Mouse (Mus musculus): ENCODE results near the gene Olfm4.

Gene Olfm4

DNA sequence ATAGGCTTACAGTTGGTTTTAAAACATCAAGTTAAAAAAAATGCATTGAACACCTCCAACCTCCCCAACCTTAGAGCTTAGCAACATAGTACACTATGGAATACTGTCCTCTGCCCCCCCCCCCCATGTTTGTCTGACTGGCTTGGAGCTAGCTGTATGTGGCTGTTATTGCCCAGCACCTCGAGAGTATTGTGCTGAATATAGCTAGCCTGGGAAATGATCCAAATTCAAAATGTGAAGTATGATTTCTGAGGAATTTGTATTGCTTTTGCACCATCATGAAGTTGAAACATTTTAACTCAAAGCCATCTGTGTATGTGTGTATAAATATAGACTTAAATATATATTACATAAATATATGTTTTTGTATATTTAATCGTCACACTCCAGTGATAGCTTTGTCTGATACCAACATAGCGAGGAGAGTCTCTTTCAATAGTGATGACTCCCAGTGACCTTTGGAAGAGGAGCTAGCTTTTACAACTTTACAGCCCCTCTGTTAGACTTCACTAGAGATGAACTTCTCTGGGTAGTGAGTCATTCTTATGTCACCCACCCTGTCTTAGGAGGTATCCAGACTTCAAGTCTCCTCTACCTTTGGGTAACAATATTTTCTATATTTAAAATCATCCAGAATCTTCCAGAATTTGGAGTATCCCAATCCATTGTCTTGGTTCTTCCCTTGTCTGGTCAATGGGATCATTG, 45.6 kb downstream of the Olfm4 start:
- DNase-seq (ENCODE audit: low spot score): no peak

DNA sequence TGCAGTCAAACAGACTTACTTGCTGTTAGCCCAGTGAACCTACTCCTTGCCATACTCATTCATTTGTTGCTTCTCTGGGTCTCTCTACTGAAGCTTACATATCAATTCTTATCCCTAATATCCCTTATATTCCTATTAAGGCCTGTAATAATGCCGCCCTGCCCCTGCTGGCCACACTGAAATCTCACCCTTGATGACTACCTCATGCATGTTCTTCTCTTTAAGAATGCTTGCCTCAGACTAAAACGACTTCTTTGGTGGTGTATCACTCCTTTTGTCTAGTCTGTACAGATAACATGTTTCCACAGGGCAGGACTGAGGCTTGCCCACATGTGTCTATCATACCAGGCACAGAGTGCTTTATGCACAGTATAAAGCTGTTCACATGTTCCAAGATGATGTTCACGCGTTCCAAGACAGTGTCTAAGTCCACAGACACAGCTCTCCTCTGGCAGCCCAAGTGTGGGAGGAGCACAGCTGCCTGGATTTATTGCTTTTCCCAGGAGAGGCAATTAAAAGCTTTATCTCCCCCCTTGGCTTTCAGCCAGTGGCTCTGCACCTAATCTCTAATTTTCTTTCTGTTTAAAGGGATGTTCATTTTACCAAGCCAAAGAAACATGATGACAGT, 55.9 kb downstream of the Olfm4 start:
- DNase-seq (ENCODE audit: low spot score): no peak

DNA sequence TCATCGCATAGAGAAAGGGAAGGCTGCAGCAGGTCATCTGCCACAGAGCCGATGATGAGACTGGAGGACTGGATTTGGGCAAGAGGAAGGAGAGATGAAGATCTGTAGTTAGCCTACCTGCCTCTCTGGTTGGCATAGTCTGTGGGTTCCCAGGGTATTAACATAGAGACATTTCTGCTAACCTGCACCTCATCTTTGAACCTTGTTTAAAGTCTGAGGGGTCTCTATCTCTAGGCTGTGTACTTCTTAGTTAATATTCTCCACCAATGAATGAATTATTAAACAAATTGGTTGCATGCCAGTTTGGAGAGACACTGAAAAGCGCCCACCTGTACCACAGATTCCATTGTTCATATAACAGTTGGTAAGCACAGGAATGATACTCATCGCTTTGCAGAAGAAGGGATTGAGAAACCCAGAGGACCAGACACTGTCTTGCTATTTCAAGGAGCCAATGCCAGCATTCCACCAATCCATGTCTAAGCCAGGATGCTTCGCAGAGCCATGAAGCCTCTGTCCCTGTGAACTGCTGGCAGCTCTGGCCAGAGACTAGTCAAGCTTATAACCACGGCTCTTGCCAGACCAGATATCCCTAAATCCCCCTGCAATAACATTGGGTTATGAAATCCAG, 62.3 kb downstream of the Olfm4 start:
- DNase-seq (ENCODE audit: low spot score): no peak

DNA sequence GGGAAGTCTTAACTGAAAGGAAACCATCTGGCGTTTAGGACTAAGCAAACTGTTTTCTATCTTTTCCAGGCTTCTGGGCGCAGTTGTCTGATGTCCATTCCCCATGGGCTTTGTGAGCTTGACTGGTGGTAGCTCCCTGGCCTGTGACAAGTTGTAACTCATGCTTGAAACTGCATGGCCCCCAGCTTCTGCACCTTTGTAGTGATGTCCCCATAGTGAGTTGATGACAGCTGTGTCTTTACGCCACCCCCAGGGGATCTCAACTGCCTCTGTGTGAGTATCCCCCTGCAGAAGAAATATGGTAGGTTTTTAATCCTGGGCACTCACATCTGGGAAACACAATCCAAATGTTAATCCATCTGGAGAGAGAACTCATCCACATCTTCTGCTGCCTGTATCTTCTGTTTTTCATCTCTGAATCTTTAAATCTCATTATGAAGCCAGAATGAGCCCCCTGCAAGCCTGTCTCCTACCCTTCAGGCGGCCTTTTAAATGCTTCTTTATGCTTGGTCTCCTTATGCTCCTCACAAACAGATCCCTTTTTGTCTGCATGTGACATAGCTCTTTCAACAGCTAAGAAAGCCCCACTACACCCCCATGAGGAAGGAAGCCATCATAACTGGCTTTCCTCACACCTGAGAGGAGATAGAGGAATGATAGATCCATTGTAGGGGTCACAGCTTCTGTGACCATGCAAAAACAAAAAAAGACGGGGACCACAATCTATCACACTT, 63.7 kb downstream of the Olfm4 start:
- DNase-seq (ENCODE audit: low spot score): no peak

DNA sequence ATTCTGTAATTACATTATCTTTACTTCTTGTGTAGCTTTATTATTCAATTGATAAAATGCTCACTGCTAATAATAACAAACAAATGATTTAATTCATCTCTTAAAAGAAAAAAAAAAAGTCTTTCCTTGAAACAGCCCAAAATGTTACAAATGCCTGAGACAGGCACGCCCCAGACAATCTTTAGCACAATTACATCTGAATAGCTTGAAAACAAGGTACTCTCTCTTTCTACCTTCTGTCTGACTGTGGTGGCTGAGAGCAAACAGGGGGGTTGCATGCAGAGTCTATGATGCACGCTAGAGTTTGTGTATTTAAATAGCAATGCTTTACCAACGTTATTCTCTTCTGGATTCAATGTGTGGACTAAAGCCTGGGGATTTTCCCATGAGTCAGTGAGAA, 71.8 kb downstream of the Olfm4 start:
- no peak for DNase-seq (ENCODE audit: low spot score)

DNA sequence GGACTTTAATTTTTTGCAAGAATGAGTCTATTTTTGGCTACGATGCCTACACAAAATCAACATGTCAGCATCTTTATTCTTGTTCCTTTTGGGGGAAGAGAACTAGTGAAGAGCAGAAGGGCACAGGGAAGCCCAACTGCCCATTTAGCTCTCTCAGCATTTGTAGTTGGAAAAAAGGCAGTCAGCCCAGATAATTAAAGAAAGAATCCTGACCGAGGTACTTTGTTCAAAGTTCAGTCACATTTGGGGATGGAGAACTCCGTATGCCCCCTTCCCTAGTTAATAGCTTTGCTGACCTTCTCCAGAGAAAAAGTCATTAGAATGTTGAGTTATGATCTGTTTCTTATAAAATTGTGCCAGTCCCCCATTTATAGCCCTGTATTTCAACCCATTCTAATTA, 77.8 kb downstream of the Olfm4 start:
- DNase-seq (ENCODE audit: low spot score): no peak

DNA sequence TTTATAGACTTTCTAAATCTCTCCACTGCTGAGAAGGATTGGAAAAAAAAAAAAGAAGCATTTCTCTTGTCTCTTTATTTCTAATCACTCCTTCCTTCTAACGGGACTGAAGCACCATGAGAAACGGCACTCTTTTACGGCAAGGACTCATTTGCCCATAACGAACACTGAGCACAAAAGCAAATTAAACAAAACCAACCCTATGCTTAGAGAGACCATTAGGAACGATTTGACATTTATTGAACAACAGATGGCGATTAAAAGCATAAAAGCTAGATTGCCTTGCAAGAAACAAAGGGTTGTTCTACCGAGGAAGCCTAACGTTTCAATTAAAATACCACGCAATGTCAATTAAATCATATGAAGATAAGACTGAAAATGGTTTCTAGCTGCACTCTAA, 79.0 kb downstream of the Olfm4 start:
- DNase-seq (ENCODE audit: low spot score): no peak

DNA sequence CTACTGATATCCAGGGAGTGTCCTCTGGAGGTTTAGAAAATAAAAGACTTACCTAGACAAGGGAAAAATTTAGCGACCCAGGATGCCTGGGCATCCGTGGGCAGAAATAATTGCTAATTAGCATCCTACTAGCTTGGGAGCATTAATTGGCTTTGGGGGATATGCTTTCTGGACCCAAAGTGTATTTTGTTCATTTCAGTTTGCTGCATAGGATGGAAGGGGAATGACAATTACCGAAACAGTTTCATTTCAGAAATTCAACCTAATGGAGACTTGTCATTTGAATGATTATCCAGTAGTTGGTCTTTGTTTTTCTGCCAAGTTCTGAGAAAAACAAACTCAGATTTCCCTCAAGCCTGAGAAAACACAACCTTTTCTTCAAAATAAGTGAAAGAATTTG, 86.7 kb downstream of the Olfm4 start:
- DNase-seq (ENCODE audit: low spot score): no peak
